Mouse (Mus musculus): ENCODE measurements around the gene Foxd3. TPM values are rescaled to one million over a fixed set of nuclear protein-coding genes. Genes with fewer than 3 reads are reported as not detected.

The Foxd3 gene
- polyA plus RNA-seq, 1 experiment from 2014 or later, result 0.10 TPM

DNA sequence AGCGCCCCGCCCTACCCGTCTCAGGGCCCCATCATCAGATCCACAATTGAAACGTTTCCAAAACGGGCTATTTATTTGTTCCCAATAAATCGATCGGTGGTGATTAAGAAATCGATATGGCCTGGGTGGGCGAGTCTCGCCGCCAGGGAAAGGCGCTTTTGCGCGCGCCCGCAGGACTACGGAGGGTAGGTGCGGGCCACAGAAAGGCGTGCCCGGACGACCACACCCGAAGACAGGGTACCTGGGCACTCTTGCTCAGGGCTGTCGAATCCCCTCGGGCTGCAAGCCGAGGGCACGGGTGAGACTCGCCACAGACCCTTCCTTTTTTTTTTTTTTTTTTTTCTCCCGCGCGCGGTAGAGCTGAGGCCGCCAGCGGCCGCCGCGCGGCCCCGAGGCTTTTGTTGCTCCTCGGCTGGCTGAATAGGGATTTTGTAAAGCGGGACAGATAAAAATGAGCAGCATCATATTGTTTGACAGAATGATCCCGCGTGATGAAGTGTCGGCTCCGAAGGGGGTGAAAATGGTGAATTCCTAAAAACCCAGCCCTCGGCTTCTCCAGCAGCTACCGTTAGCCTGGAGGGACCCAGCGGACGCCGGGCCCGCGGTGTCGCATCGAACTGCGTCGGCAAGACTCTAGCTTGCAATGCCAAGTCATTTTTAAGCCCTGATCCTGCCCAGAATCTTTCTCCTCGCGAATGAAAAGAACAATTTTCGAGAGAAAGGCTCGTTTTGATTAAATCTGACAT is 5.0 kb upstream of the Foxd3 start:
- Histone ChIP-seq H3K4me3 (peak overlapping the region; percentile 21; the same call in 1 of the 2 replicates), H3K27me3 (replicated peaks) (peaks cover 99% of the 10 kb centered on the region), H3K4me1 (0 out of 2 replicates have a peak, but pooled peaks cover 7% of the 10 kb centered on the region), H3K27ac (no peak overlapping the region), H3K36me3 (no peaks in the 10 kb centered on the region), H3K4me2 (peak overlapping the region; percentile 31), H3K9me3 (replicated peaks) (no peaks in the 10 kb centered on the region), H3K9ac (no peak overlapping the region)
- ATAC-seq, result no peak
- WGBS (ENCODE audit: insufficient replicate concordance), result 3% methylated on average over 59 of the region's 59 CpGs

DNA sequence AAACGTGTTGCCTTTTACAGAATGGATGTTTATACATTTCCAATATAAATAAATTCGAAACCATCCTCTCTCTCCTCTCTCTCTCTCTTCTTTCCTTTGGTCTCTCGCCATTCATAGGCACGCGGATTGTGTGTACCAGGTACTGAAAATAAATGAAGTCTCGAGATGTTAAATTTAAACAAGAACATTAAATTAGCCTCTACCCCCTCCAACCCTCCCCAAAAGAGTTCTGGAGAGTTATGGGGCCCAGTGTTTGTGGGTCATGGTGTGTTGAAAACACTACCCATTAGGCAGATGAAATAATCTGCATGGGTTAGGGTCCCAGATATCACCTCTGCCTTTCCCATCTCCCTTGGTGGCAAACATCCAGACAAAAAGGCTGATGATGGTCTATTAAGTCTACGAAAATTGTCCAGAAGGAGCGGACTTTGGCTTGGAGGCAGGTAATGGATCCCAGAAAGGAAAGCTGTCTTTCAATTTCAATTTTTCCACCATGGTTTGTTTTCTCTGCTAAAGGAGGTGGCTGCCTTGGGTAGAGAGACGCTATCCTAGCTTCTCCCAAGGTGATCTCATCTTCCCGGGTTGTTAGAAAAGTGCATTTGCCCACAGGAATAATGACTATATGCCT is 4.2 kb upstream of the Foxd3 start:
- Histone ChIP-seq H3K36me3 (no peaks in the 10 kb centered on the region), H3K9ac (no peak overlapping the region), H3K27me3 (replicated peaks) (peaks cover 99% of the 10 kb centered on the region), H3K4me2 (no peak overlapping the region), H3K4me1 (peaks cover 10% of the 10 kb centered on the region; the same call in 1 of the 2 replicates), H3K4me3 (no peak overlapping the region), H3K9me3 (replicated peaks) (no peaks in the 10 kb centered on the region), H3K27ac (no peak overlapping the region)
- 15% methylated on average over 10 of the region's 10 CpGs for WGBS (ENCODE audit: insufficient replicate concordance)
- ATAC-seq, result no peak

DNA sequence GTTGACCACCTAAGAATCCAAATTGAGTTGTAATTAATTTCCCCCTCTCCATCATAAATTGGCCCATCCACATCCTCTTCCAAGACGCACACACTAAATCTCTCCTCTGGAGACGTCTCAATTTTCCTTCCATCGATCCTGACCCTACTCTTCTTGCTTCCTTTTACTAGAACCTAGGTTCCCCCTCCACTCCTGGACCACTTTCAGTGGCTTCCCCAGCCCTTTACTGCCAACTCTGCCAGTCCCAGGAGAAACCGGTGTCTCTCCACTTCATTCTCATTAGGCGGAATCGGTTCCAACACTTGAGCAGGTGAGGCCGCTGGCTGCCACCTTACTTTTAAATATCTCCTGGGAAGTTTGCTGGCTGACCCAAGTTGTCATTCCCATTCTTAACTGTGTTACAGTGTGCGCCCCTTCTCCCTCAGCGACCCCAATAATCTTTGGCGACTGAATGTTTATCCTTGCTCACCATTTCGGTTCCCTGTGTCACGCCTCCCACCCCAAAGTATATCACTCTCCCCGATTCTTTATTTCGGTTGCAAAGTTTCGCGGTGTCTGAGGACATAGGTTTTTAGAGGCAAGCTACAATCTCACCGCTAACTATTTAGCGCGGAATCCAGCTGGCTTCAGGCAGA is 3.4 kb upstream of the Foxd3 start:
- Histone ChIP-seq H3K27me3 (replicated peaks) (peaks cover 100% of the 10 kb centered on the region), H3K4me1 (peaks cover 18% of the 10 kb centered on the region), H3K4me2 (no peak overlapping the region), H3K36me3 (no peaks in the 10 kb centered on the region), H3K9me3 (replicated peaks) (no peaks in the 10 kb centered on the region), H3K27ac (no peak overlapping the region), H3K4me3 (no peak overlapping the region), H3K9ac (no peak overlapping the region)
- 3% methylated on average over 19 of the region's 19 CpGs for WGBS (ENCODE audit: insufficient replicate concordance)
- ATAC-seq, result no peak

DNA sequence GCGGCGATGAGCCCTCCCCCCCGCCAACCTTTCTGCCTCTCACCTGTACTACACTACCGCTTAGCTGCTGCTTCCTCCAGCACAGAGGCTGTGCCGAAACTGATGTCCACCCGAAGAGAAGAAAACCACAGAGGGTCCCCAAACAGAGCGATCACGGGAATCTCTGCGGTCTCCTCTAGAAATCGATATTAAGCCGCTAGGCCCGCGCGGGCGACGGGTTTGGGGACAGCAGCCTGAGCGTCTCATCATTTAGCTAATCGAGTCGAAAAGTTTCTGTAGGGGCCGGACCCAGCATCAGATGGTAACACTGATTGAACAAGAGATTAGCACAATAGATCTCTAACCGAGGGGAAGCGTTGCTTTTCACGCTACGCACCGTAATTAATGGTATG is 2.9 kb upstream of the Foxd3 start:
- no peak for ATAC-seq
- WGBS (ENCODE audit: insufficient replicate concordance), result 2% methylated on average over 25 of the region's 25 CpGs
- Histone ChIP-seq H3K4me3 (no peak overlapping the region), H3K27me3 (replicated peaks) (peaks cover 100% of the 10 kb centered on the region), H3K9ac (no peak overlapping the region), H3K36me3 (no peaks in the 10 kb centered on the region), H3K9me3 (replicated peaks) (no peaks in the 10 kb centered on the region), H3K4me1 (peaks cover 21% of the 10 kb centered on the region), H3K27ac (no peak overlapping the region), H3K4me2 (no peak overlapping the region)

DNA sequence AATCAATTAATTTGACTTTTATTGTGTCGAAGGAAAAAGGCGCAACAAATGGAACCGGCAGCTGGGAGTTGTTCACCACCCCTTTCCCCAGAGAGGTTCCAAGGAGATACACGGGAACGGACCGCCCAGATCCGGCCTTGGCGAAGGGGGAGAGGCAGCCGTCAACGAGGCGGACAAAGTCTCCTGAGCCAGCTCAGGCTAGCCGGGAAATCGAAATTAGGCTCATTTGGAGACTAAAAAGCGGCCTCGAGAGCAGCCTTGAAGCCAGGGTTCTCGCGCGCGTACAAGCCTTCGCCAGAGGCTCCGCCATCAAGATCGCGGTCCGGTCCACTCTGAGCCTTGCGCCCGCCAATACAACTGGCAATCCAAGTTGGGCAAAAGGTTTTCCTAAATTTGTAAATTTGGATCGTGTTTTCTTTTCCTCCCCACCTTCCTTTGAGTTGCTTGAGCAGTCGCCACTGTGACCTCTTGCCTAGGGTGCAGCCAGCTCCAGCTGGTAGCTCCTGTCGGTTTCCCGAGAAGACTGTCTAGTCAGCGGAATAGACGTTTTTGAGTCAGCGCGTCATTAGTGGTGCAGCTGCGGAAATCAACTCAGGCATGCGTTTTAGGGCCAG is 2.4 kb upstream of the Foxd3 start:
- no peak overlapping the region for H3K4me3 ChIP-seq

DNA sequence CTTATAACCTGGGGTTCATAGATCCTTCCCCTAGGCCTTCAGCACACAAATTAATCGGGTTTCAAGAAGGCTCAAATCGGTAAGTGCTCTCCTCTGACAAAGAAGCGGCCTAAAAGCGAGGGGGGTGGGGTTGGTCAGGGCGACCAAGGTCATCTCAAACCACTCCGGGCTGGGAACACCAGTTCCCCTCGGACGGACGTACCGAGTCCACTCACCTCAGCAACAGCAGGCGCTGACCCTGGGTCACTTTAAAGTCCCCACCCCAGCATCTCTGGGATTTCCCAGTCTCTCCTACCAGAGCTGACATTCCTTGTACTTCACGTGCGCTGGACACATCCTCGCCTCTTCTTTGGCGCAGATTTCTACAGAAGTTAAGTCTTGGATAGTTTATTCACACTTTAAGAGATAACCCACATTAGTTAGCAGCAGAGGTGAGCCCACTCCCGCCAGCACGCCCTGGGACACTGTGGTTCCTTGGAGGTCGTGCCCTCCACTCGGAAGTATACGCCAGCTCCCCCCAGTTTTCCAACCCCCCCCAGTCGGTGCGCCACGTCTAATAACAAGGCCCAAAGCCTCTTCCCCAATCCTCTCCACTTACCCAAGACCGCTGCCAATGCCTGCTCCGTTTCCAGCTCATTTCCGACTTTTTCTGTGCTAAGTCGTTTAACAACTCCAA is 1.3 kb upstream of the Foxd3 start:
- H3K9me3 ChIP-seq (replicated peaks), result no peaks in the 10 kb centered on the region
- H3K36me3 ChIP-seq, result no peaks in the 10 kb centered on the region
- H3K27me3 ChIP-seq (replicated peaks), result peaks cover 98% of the 10 kb centered on the region
- H3K27ac ChIP-seq, result no peak overlapping the region
- no peak overlapping the region for H3K9ac ChIP-seq
- peaks cover 21% of the 10 kb centered on the region for H3K4me1 ChIP-seq
- no peak for ATAC-seq
- 3% methylated on average over 27 of the region's 27 CpGs for whole genome bisulfite sequencing (ENCODE audit: insufficient replicate concordance)
- no peak overlapping the region for H3K4me2 ChIP-seq
- H3K4me3 ChIP-seq, result no peak overlapping the region

More for the DNA sequence above, 2.4 kb upstream of the Foxd3 start:
- Histone ChIP-seq H3K4me1 (peaks cover 21% of the 10 kb centered on the region), H3K36me3 (no peaks in the 10 kb centered on the region), H3K27me3 (replicated peaks) (peaks cover 98% of the 10 kb centered on the region), H3K9ac (no peak overlapping the region), H3K27ac (no peak overlapping the region), H3K9me3 (replicated peaks) (no peaks in the 10 kb centered on the region), H3K4me2 (no peak overlapping the region)
- 2% methylated on average over 36 of the region's 36 CpGs for WGBS (ENCODE audit: insufficient replicate concordance)
- ATAC-seq, result no peak

DNA sequence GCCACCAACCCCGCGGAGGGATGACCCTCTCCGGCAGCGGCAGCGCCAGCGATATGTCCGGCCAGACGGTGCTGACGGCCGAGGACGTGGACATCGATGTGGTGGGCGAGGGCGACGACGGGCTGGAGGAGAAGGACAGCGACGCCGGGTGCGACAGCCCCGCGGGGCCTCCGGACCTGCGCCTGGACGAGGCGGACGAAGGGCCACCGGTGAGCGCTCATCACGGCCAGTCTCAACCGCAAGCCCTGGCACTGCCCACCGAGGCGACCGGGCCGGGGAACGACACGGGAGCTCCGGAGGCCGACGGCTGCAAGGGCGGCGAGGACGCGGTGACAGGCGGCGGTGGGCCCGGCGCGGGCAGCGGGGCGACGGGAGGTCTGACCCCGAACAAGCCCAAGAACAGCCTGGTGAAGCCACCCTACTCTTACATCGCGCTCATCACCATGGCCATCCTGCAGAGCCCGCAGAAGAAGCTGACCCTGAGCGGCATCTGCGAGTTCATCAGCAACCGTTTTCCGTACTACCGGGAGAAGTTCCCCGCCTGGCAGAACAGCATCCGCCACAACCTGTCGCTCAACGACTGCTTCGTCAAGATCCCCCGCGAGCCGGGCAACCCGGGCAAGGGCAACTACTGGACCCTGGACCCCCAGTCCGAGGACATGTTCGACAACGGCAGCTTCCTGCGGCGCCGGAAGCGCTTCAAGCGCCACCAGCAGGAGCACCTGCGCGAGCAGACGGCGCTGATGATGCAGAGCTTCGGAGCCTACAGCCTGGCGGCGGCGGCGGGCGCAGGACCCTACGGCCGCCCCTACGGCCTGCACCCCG is 718 bp downstream of the Foxd3 start:
- Histone ChIP-seq H3K9ac (no peak overlapping the region), H3K9me3 (replicated peaks) (no peaks in the 10 kb centered on the region), H3K4me2 (peak overlapping the region; percentile 52), H3K36me3 (no peaks in the 10 kb centered on the region), H3K27me3 (replicated peaks) (peaks cover 98% of the 10 kb centered on the region), H3K27ac (no peak overlapping the region), H3K4me3 (peak overlapping the region; percentile 33), H3K4me1 (peaks cover 18% of the 10 kb centered on the region)
- WGBS (ENCODE audit: insufficient replicate concordance), result 1% methylated on average over 84 of the region's 92 CpGs
- no peak for ATAC-seq

DNA sequence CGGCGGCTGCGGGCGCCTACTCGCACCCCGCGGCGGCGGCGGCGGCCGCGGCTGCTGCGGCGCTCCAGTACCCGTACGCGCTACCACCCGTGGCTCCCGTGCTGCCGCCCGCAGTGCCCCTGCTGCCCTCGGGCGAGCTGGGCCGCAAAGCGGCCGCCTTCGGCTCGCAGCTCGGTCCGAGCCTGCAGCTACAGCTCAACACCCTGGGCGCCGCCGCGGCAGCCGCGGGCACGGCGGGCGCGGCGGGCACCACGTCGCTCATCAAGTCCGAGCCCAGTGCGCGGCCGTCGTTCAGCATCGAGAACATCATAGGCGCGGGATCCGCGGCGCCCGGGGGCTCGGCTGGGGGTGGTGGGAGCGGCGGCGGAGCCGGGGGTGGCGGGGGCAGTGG is 1.3 kb downstream of the Foxd3 start:
- no peak for ATAC-seq
- Histone ChIP-seq H3K4me2 (peak overlapping the region; percentile 52), H3K27ac (no peak overlapping the region), H3K9ac (no peak overlapping the region), H3K27me3 (replicated peaks) (peaks cover 98% of the 10 kb centered on the region), H3K36me3 (no peaks in the 10 kb centered on the region), H3K4me1 (peaks cover 18% of the 10 kb centered on the region), H3K9me3 (replicated peaks) (no peaks in the 10 kb centered on the region), H3K4me3 (peak overlapping the region; percentile 33)
- under 1% methylated on average over 39 of the region's 62 CpGs for WGBS (ENCODE audit: insufficient replicate concordance)

DNA sequence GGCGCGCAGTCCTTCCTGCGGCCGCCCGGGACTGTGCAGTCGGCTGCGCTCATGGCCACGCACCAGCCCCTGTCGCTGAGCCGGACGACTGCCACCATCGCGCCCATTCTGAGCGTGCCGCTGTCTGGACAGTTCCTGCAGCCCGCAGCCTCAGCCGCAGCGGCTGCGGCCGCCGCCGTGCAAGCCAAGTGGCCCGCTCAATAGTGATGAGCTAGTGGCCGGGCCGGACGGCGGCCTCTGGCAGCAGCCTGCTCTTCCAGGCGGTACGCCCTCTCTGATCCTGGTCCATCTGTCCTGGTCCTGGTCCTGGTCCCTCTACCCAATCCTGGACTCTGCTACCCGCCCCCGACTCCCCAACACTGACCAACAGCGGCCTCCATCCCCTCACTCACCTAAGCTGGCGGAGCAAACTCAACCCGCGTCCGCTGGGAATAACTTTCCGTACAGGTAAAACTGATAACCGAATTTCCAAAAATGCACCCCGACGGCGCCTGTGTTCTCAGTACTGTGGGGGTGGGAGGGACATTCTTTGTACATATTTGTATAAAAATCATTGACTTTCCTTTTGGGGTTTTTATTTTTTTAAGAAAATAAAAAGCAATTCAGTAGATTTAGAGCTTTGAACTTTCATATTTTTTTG is 1.9 kb downstream of the Foxd3 start:
- Histone ChIP-seq H3K4me2 (peak overlapping the region; percentile 52), H3K27me3 (replicated peaks) (peaks cover 98% of the 10 kb centered on the region), H3K9me3 (replicated peaks) (no peaks in the 10 kb centered on the region), H3K9ac (no peak overlapping the region), H3K4me1 (peaks cover 18% of the 10 kb centered on the region), H3K27ac (no peak overlapping the region), H3K36me3 (no peaks in the 10 kb centered on the region), H3K4me3 (peak overlapping the region; percentile 33)
- no peak for ATAC-seq
- 3% methylated on average over 38 of the region's 41 CpGs for WGBS (ENCODE audit: insufficient replicate concordance)

DNA sequence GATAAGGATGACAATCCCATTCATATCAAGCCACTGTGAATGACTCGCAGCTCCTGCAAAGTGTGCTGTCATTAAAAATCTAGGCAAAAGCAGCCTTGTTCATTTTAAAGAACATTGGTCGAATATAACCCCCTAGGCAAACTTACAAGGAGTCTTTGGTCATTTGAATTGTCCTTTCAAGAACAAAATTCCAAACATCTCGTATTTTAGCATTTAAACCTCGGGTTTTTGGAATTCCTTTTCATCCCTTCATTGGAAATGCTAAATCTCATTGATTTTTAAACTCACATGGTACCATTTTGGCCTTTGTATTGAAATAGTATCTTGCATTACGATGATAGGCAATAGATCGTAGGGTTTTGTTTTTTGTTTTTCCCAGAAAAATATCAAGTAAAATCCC is 2.8 kb downstream of the Foxd3 start:
- no peak overlapping the region for H3K9ac ChIP-seq
- H3K9me3 ChIP-seq (replicated peaks), result no peaks in the 10 kb centered on the region
- H3K36me3 ChIP-seq, result no peaks in the 10 kb centered on the region
- peaks cover 18% of the 10 kb centered on the region for H3K4me1 ChIP-seq
- ATAC-seq, result no peak
- H3K27me3 ChIP-seq (replicated peaks), result peaks cover 98% of the 10 kb centered on the region
- WGBS (ENCODE audit: insufficient replicate concordance), result 18% methylated on average over 6 of the region's 6 CpGs
- no peak overlapping the region for H3K4me3 ChIP-seq
- no peak overlapping the region for H3K4me2 ChIP-seq
- H3K27ac ChIP-seq, result no peak overlapping the region

All from liver, embryonic 12.5 days (tissue).